Mouse (Mus musculus): ENCODE measurements at regions not wholly inside any gene's neighbourhood (a gene's known extent, or its start where the extent isn't known, plus 50 kb on each side); places are given as distances from the start of the nearest gene placed in this dataset.

GRCm38 (mm10) chr8:93653421-93653820 lies 117.8 kb upstream of the Ces5a start:
- no peak for TF ChIP-seq CTCF (conservative IDR thresholded peaks at IDR 0.05; ENCODE audit: low read length)
- TF ChIP-seq NANOG (IDR thresholded peaks at IDR 0.05; ENCODE audit: borderline replicate concordance, low read length): no peak

Measured in E14TG2a.4 (cell line).